Mouse (Mus musculus): ENCODE measurements around the gene Itgb7.

GRCm38 (mm10) chr15:102273982-102274716 is 42.4 kb upstream of the Itgb7 start:
- TF ChIP-seq POLR2A (IDR thresholded peaks at IDR 0.05; ENCODE audit: insufficient read length, low read depth) (no peak), MYOG (IDR thresholded peaks at IDR 0.05; ENCODE audit: control insufficient read depth in 1 of 3, insufficient read depth in 1 of 3, insufficient read length in 2 of 3, low read depth in 2 of 3) (no peak), POLR2AphosphoS2 (IDR thresholded peaks at IDR 0.05; ENCODE audit: insufficient read length, low read depth) (no peak), TCF12 (IDR thresholded peaks at IDR 0.05; ENCODE audit: insufficient read depth, poor library complexity, severe bottlenecking) (no peak)
